Mouse (Mus musculus) heart, embryonic 13.5 days (tissue): ENCODE measurements at regions not wholly inside any gene's neighbourhood (a gene's known extent, or its start where the extent isn't known, plus 50 kb on each side); places are given as distances from the start of the nearest gene placed in this dataset.
"Not testable (repeated sequence)": the region's sequence is repeated elsewhere in the genome, so short reads cannot be mapped to it uniquely, and the experiment has no call there.

Experiments used
- ATAC-seq: fragments of 200-750 bp; cut with Nextera tagmentation; 2 replicates; pipeline ENCODE4 v1.8.0; 2017; ENCODE audit warnings: moderate TSS enrichment; ENCODE audit not compliant: insufficient number of reproducible peaks, low FRiP score, low TSS enrichment; ENCODE audit errors: extremely low read depth
- H3K27ac ChIP-seq: fragments of 300-500 bp; sonication (generic); replicated peaks from 2 replicates; pipeline ENCODE4 v1.5.1; 2015; ENCODE audit warnings: moderate library complexity, mild to moderate bottlenecking, inconsistent platforms
- H3K27me3 ChIP-seq: fragments of 300-500 bp; sonication (generic); replicated peaks from 2 replicates; pipeline ENCODE4 v1.6.1; 2015; ENCODE audit warnings: mild to moderate bottlenecking, inconsistent platforms
- H3K36me3 ChIP-seq: fragments of 300-500 bp; sonication (generic); 2 replicates; pipeline ENCODE4 v1.6.1; 2015; ENCODE audit warnings: mild to moderate bottlenecking, inconsistent platforms
- H3K4me1 ChIP-seq: fragments of 300-500 bp; sonication (generic); 2 replicates; pipeline ENCODE4 v1.6.1; 2015; ENCODE audit warnings: inconsistent platforms
- H3K4me2 ChIP-seq: fragments of 300-500 bp; sonication (generic); 2 replicates; pipeline ENCODE4 v1.6.1; 2015; ENCODE audit warnings: inconsistent platforms, mild to moderate bottlenecking, moderate library complexity
- H3K4me3 ChIP-seq: fragments of 300-500 bp; sonication (generic); 2 replicates; pipeline ENCODE4 v1.5.1; 2015; ENCODE audit warnings: moderate library complexity, mild to moderate bottlenecking, inconsistent platforms
- H3K9ac ChIP-seq: fragments of 300-500 bp; sonication (generic); 2 replicates; pipeline ENCODE4 v1.6.1; 2015; ENCODE audit warnings: inconsistent platforms, mild to moderate bottlenecking, moderate library complexity
- H3K9me3 ChIP-seq: fragments of 300-500 bp; sonication (generic); 2 replicates; pipeline ENCODE4 v1.6.1; 2016; ENCODE audit warnings: inconsistent platforms
- WGBS: fragments of 180-500 bp; shearing (Covaris S2); methylation state at CpG from one replicate; pipeline ENCODE4 v1.1.7; 2015; ENCODE audit warnings: mixed read lengths; 5-methylcytosine and 5-hydroxymethylcytosine counted together

GRCm38 (mm10) chr11:10087939-10088338 is 896.2 kb downstream of the Abca13 start:
- no peaks in the 10 kb centered on the region for H3K36me3 ChIP-seq
- ATAC-seq = no peak
- H3K9ac ChIP-seq = no peak overlapping the region
- no peak overlapping the region for H3K27ac ChIP-seq
- no peaks in the 10 kb centered on the region for H3K9me3 ChIP-seq
- WGBS = 74% methylated on average over 4 of the region's 4 CpGs
- H3K27me3 ChIP-seq = no peaks in the 10 kb centered on the region
- H3K4me3 ChIP-seq = no peak overlapping the region
- H3K4me2 ChIP-seq = no peak overlapping the region
- no peaks in the 10 kb centered on the region for H3K4me1 ChIP-seq

GRCm38 (mm10) chr11:10102314-10102713 is 910.6 kb downstream of the Abca13 start:
- ATAC-seq = not testable (repeated sequence)

GRCm38 (mm10) chr11:10105077-10105476 is 913.3 kb downstream of the Abca13 start:
- H3K9me3 ChIP-seq = no peaks in the 10 kb centered on the region; the same call in 1 of the 2 replicates
- no peak overlapping the region for H3K9ac ChIP-seq
- 76% methylated on average over 2 of the region's 2 CpGs for WGBS
- H3K4me1 ChIP-seq = no peaks in the 10 kb centered on the region
- no peaks in the 10 kb centered on the region for H3K36me3 ChIP-seq
- H3K27ac ChIP-seq = no peak overlapping the region
- no peak overlapping the region for H3K4me3 ChIP-seq
- H3K27me3 ChIP-seq = no peaks in the 10 kb centered on the region
- ATAC-seq = no peak
- H3K4me2 ChIP-seq = no peak overlapping the region

More at GRCm38 (mm10) chr11:10102314-10102713, 910.6 kb downstream of the Abca13 start:
- H3K4me1 ChIP-seq, H3K4me2 ChIP-seq, H3K27ac ChIP-seq, H3K4me3 ChIP-seq, H3K9ac ChIP-seq, H3K27me3 ChIP-seq, H3K36me3 ChIP-seq, H3K9me3 ChIP-seq: not testable (repeated sequence)
- WGBS = 50% methylated on average over 8 of the region's 8 CpGs

- Histone ChIP-seq H3K9ac (no peak overlapping the region), H3K9me3 (no peaks in the 10 kb centered on the region), H3K4me2 (no peak overlapping the region), H3K4me3 (no peak overlapping the region), H3K36me3 (no peaks in the 10 kb centered on the region), H3K27ac (no peak overlapping the region), H3K27me3 (no peaks in the 10 kb centered on the region), H3K4me1 (no peaks in the 10 kb centered on the region)
- no peak for ATAC-seq
These were observed 950.4 kb downstream of the Abca13 start for GRCm38 (mm10) chr11:10142161-10142560.

GRCm38 (mm10) chr11:10149160-10149559 is 957.4 kb downstream of the Abca13 start:
- Histone ChIP-seq H3K36me3 (no peaks in the 10 kb centered on the region), H3K4me3 (no peak overlapping the region), H3K9me3 (no peaks in the 10 kb centered on the region), H3K27me3 (no peaks in the 10 kb centered on the region), H3K9ac (no peak overlapping the region), H3K27ac (no peak overlapping the region), H3K4me1 (no peaks in the 10 kb centered on the region), H3K4me2 (no peak overlapping the region)
- ATAC-seq = no peak
- 36% methylated on average over 1 of the region's 1 CpGs for WGBS

GRCm38 (mm10) chr11:10153836-10154235 is 960.2 kb upstream of the Vwc2 start:
- no peaks in the 10 kb centered on the region for H3K36me3 ChIP-seq
- ATAC-seq = no peak
- no peaks in the 10 kb centered on the region for H3K27me3 ChIP-seq

GRCm38 (mm10) chr11:10193738-10194137 is 920.3 kb upstream of the Vwc2 start:
- 41% methylated on average over 3 of the region's 3 CpGs for WGBS
- ATAC-seq = no peak
- no peak overlapping the region for H3K9ac ChIP-seq

More at GRCm38 (mm10) chr11:10153836-10154235, 960.2 kb upstream of the Vwc2 start:
- Histone ChIP-seq H3K9me3 (no peaks in the 10 kb centered on the region), H3K27ac (no peak overlapping the region), H3K4me2 (no peak overlapping the region), H3K4me3 (no peak overlapping the region), H3K4me1 (no peaks in the 10 kb centered on the region), H3K9ac (no peak overlapping the region)

GRCm38 (mm10) chr11:10194774-10195173 is 919.2 kb upstream of the Vwc2 start:
- 55% methylated on average over 2 of the region's 2 CpGs for WGBS
- H3K4me3 ChIP-seq = no peak overlapping the region

More at GRCm38 (mm10) chr11:10193738-10194137, 920.3 kb upstream of the Vwc2 start:
- Histone ChIP-seq H3K4me3 (no peak overlapping the region), H3K4me2 (no peak overlapping the region), H3K4me1 (no peaks in the 10 kb centered on the region), H3K36me3 (no peaks in the 10 kb centered on the region), H3K27ac (no peak overlapping the region), H3K27me3 (no peaks in the 10 kb centered on the region), H3K9me3 (no peaks in the 10 kb centered on the region)

GRCm38 (mm10) chr11:10201021-10201420 is 913.0 kb upstream of the Vwc2 start:
- 75% methylated on average over 7 of the region's 7 CpGs for WGBS

More at GRCm38 (mm10) chr11:10194774-10195173, 919.2 kb upstream of the Vwc2 start:
- H3K36me3 ChIP-seq = no peaks in the 10 kb centered on the region
- no peaks in the 10 kb centered on the region for H3K4me1 ChIP-seq
- H3K27ac ChIP-seq = no peak overlapping the region
- H3K27me3 ChIP-seq = no peaks in the 10 kb centered on the region
- no peak for ATAC-seq
- H3K9me3 ChIP-seq = no peaks in the 10 kb centered on the region
- no peak overlapping the region for H3K9ac ChIP-seq
- no peak overlapping the region for H3K4me2 ChIP-seq

GRCm38 (mm10) chr11:10205257-10205656 is 908.8 kb upstream of the Vwc2 start:
- H3K36me3 ChIP-seq = no peaks in the 10 kb centered on the region
- H3K4me2 ChIP-seq = no peak overlapping the region
- 54% methylated on average over 3 of the region's 3 CpGs for WGBS
- no peak overlapping the region for H3K27ac ChIP-seq
- no peaks in the 10 kb centered on the region for H3K27me3 ChIP-seq
- no peaks in the 10 kb centered on the region for H3K4me1 ChIP-seq
- ATAC-seq = no peak
- no peak overlapping the region for H3K9ac ChIP-seq
- H3K4me3 ChIP-seq = no peak overlapping the region
- H3K9me3 ChIP-seq = no peaks in the 10 kb centered on the region; the same call in 1 of the 2 replicates

More at GRCm38 (mm10) chr11:10201021-10201420, 913.0 kb upstream of the Vwc2 start:
- Histone ChIP-seq H3K9ac (no peak overlapping the region), H3K36me3 (no peaks in the 10 kb centered on the region), H3K4me2 (no peak overlapping the region), H3K4me1 (no peaks in the 10 kb centered on the region), H3K27ac (no peak overlapping the region), H3K27me3 (no peaks in the 10 kb centered on the region), H3K4me3 (no peak overlapping the region), H3K9me3 (no peaks in the 10 kb centered on the region)
- no peak for ATAC-seq
